Mouse (Mus musculus) MN1 (cell line): Measurements from ENCODE around the gene Rps29.

Source experiments
- DNase-seq: peaks from one replicate; pipeline ENCODE4 v3.0.0-alpha.2; 2016; ENCODE audit warnings: low spot score

Rps29 gene

GRCm38 (mm10) chr12:69129634-69130310, 29.2 kb downstream of the Rps29 start:
- no peak for DNase-seq

GRCm38 (mm10) chr12:69127626-69128025, 31.4 kb downstream of the Rps29 start:
- no peak for DNase-seq

GRCm38 (mm10) chr12:69127170-69127569, 31.8 kb downstream of the Rps29 start:
- peak; percentile 65 for DNase-seq

- DNase-seq, result no peak
These were observed 33.9 kb downstream of the Rps29 start for GRCm38 (mm10) chr12:69125066-69125465.

GRCm38 (mm10) chr12:69122801-69123200, 36.2 kb downstream of the Rps29 start:
- no peak for DNase-seq

- no peak for DNase-seq
These were observed 39.1 kb downstream of the Rps29 start for GRCm38 (mm10) chr12:69119908-69120307.
